Mouse (Mus musculus) CD4-positive, CD25-positive, alpha-beta regulatory T cell, adult 2 months (primary cell): Measurements from ENCODE around the gene Vapb.

ENCODE experiments used
- DNase-seq: peaks from one replicate; pipeline ENCODE4 v3.0.0-alpha.2; 2012; ENCODE audit warnings: low read depth, low spot score

Vapb gene

GRCm38 (mm10) chr2:173734426-173734825, 2.9 kb upstream of the Vapb start:
- DNase-seq, result no peak

- no peak for DNase-seq
Observed at GRCm38 (mm10) chr2:173738232-173738631, 921 bp downstream of the Vapb start.

DNA sequence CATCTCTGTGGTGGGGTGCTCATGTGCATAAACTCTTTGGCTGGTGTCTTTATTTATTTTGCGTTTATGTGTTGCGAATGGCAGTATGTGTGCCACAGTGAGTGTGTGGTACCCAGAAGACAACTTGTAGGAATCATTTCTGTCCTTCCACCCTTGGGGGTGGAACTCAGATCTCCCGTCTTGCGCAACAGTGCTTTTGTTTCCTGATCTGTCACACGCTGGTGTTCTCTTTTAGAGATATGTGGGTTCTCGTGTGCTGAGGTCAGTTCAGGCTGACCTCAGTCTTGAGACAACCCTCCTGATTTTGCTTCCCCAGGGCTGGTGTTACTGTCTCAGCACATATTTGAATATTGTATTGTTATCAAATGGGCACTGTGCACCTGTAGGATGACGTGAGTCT, 1.8 kb downstream of the Vapb start:
- DNase-seq, result no peak

DNA sequence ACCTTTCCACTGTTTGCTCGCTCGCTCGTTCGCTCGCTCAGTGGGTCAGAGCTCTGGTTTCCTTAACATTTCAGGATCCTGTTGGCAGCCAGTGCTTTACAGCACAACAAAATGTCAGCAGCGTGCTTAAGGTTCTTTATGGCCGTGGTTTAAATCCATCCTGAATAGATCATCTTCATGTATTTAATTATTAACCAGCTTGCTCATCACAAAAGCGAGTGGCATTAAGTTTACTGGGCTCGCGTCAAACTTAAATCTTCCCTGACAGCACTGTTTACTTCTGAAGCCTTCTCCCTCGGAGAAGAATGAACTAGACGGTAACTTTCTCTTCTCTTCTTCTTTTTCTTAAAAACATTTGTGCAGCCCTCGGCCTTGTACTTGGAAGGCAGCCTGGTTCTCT, 4.8 kb downstream of the Vapb start:
- DNase-seq, result no peak

- no peak for DNase-seq
Observed at GRCm38 (mm10) chr2:173742744-173743143, 5.4 kb downstream of the Vapb start.

DNA sequence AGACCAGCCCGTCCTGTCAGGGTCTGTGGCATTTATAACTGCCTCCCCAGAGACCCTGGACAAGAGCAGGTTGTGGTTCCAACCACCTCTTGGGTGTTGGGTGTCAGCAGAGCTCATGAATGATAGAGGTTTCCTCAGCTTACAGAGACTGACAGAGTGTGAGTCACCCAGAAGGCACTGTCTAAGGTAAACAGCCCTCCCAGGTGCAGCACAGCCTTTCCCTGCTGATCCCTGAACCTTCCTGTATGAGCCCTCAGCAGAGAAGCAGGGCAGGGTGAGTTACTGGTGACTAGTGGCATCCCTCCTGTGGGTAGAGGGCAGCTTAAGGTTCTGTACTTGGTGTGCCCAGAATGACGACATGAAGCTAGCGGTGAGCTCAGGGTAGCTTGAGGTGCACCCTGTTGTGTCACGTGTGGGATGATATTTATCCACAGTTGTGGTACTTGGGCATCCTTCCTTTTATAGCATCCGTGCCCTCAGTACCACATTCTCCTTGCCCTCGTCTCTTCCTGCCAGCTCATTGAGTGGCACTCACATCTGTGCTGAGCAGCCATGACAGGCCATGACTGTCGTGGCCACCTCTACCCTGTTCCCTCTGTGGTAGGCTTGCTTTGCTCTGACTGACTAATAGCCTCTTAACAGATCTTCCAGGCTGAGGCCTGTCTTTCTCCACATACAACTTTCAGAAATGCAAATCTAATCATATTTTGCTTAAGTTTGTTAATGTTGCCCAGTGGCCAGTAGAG, 6.9 kb downstream of the Vapb start:
- no peak for DNase-seq

DNA sequence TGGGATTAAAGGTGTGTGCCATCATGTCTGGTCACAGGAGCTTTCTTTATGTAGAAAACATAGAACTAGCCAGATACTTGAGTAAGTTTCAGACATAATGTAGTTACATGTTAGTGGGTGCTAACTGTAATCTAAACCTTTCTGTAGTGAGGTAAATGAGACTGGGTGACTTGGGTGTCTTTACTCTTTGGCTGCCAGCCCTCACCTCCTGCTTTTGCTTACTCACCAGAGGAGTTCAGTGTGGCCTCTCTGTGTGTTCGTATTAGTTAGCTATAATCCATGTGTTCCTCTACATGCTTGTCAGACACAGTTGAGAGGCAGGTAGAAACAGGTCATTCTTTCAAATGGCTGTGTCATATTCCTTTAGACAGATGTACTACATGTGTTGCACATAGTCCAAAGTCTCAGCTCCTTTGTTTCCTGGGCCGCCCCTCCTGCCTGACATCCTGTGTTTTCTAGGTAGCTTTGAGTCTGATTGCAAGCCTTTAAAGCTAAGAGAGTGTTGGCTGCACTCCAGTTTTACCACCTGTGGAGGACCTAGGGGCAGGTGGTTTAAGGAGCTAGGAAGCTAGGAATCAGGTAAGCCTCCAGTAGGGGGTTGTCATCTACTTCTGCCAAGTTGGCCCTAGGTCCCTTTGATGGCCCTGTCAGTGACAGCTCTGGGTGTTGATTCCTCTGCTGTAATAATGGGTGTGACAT, 11.8 kb downstream of the Vapb start:
- peak; percentile 14 for DNase-seq

- DNase-seq, result no peak
Observed at GRCm38 (mm10) chr2:173755433-173756144, 18.3 kb downstream of the Vapb start.

GRCm38 (mm10) chr2:173757624-173758155, 20.4 kb downstream of the Vapb start:
- no peak for DNase-seq

DNA sequence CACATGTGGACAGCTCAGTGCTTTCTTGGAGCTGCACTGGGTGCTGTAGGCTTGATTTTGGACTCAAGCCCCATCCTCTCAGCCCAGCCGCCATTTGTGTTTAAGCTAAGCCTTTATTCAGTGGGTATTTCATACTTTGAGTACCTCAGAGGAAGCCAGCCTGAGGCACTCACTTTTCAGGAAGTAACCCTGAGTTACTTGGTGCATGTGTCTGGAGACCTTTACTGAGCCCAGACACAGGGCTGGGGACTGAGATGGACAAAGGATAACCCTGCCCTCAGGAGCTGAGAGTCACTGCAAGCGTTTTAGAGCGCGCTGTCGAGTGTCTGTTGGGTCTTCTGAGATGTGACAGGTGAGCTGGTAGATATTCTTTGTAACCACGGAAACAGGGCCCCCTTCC, 23.3 kb downstream of the Vapb start:
- DNase-seq, result no peak

DNA sequence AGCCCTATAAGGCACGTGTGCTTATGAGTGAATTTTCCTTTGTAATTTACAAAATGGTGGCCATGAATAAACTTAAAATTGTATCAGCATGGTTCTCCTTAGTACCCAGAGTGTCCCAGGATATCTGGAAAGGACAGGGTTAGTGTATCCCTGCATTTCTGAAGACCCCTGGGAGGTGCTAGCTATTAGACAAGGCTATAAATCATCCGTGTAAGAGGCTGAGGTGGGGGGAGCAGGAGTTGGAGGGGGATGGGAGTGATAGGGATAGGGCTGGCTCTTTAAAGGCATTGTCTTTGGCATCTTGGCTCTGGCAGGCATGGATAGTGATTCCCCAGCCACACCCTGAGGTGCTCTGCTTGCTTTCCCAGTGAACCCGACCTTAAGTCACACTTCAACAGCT, 27.3 kb downstream of the Vapb start:
- no peak for DNase-seq

DNA sequence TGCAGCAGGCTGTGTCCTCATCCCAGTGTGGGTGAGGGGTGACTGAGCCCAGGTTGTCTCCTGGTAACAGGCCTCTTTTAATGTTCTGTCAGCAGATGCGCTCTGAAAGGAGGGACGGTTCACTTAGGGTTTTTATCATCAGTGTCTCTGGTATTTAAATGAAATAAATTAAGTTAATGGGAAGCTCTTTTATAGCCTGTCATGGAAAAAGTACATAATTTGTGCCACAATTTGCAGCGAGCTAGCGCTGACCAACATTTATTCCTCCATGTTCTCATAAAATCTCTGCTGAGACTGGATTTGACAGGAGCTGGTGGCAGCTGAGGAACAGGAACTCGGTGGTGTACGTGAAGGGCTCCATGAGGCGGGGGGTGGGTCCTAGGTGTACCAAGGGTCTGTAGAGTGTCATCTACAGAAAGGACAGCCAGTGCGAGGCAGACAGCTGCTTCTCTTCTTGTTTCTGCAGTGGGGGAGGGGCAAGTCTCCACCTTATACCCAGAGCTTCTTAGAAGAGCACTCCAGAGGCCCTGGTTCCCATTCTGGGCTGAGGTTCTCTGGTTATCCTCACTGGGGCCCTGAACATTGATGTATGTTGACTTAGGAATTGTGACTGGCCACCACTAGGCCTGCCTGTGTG, 30.8 kb downstream of the Vapb start:
- DNase-seq, result no peak

DNA sequence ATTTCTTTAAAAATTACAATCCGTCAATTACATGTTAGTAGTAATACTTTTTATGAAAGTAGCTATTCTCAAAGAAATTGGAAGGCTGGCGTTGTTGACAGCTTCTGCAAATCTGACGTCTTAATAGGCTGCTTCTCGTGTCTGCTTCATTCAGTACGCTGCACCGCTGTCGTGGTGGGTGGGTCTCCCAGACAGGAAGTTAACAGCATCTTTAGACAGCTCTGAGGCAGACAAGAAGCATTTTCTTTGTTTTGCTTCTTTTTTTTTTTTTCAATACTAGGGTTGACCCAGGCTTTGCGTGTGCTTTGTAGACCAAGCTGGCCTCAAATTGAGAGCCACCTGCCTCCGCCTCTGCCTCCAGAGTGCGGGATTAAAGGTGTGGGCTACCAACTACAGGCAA, 31.9 kb downstream of the Vapb start:
- DNase-seq, result peak; percentile 66

- no peak for DNase-seq
Observed at GRCm38 (mm10) chr2:173770620-173771019, 33.3 kb downstream of the Vapb start.

- DNase-seq, result no peak
Observed at GRCm38 (mm10) chr2:173771706-173772105, 34.4 kb downstream of the Vapb start.

DNA sequence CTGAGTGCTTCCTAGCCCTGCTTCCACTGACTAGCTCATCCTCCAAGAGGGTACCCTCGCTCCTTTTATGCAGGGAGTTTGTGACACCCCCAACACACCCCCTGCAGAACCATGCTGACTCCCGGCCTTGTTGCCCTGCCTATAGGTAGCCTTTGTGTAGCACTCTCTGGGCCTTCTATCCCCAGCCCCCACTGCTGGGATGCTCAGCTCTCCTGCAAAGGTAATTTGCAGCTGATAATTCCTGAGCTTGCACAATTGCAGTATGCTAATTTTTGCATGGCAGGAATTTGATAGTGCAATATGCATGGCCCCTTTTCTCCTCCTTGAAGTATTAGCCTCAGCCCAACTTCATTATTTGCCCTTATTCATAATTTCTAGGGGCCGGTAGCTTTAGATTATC, 38.2 kb downstream of the Vapb start:
- DNase-seq, result no peak

DNA sequence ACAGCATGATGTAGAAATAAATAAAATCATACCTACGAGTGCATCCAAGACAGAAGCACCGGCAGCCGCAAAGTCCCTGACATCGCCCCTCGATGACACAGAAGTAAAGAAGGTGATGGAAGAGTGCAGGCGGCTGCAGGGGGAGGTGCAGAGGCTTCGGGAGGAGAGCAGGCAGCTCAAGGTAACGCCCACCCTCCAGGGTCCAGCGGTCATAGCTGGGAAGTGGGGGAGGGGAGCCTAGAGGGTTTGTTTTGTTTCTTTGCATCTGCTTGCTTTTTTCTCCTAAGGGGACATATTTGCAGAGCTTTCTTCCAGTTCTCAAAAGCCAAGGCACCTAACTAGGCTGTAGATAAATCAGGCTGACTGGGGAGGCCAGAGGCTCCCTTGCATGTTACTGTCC, 38.8 kb downstream of the Vapb start:
- DNase-seq, result no peak

DNA sequence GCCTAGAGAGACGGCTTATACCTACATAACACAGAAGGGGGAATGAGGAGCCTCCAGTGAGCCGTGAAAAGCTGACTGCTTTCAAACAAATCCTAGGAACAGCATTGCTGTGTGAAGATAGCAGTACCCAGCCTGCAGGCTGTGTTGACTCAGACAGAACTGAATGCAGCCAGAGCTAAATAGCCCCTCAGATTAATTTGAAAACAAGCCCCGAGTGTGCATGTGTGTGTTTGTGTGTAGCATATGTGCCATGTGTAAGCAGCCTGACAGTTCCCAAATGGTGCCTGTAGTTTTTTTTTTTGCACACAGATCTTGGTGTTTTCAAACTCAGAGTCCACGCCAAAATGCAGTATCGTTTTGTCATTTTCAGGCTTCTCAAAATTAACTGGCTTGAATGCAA, 43.6 kb downstream of the Vapb start:
- DNase-seq, result no peak

GRCm38 (mm10) chr2:173784366-173784765, 47.1 kb downstream of the Vapb start:
- DNase-seq, result no peak

DNA sequence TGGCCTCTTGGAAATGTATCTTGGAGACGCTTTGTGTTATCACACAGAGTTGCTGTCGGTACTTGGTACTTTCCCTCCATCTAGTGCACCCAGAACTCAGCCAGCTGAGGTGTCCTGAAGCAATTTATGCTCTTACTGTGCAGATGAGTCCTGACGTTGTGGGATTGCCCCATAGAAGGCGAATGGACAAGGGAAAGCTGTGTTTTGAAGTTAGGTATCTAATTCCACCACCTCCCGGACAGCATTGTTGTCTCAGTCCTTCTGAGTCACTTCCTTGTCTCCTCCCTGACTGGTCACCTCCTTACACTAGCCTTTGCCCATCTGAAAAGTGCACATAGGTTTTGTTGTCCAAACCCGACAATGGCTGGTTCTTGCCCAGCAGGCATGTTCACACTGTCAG, 47.6 kb downstream of the Vapb start:
- no peak for DNase-seq

DNA sequence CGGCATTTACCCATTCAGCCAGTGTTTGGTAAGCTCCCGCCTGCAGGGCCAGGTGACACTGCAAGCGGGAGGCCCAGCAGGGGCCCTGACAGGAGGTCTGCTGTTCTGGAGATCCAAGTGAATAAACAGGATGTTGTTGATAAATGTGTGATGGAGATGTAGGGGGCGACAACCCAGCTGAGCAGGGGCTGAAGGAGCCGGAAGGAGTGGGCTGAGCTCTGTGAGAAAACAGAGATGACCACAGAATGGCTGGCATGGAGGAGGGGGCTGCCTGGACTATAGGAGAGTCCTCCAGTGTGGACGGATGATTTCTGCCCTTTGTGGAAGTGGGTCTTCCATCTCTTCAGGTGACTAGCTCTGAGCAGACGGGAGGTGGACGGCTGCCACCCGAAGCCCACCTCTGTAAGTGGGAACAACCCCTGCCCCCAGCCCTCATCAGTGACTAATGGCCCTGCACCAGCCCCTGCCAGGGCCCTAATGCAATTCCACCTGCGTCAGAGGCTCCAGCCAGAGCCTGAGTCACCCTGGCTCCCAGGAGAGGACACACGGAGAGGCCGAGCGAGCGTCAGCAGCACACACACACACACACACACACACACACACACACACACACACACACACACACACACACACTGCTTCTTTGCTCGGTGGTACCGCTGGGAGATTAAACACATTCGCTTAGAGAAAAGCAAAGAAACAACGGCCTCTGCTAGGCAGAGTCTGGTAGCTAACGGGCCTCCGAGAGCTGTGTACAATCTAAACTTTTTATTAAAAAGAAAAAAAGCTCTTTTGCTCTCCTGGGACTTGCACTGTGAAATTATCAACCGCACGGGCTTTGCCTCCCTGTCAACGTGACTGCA, 52.9 kb downstream of the Vapb start:
- no peak for DNase-seq
